Mouse (Mus musculus) liver, embryonic 18 days (tissue): ENCODE data around the gene Rnf103. TPM values are rescaled to one million over a fixed set of nuclear protein-coding genes. Genes with fewer than 3 reads are reported as not detected.

Experiments
- polyA plus RNA-seq: library from polyadenylated mRNA; depleted of rRNA; stranded (reverse); fragments of >200 nt; gene quantifications from 2 replicates; pipeline ENCODE4 v1.2.3, GENCODE M21; 2012; rRNA removed

The Rnf103 gene
- polyA plus RNA-seq, result 9.7 and 10.9 TPM in 2 replicates

DNA sequence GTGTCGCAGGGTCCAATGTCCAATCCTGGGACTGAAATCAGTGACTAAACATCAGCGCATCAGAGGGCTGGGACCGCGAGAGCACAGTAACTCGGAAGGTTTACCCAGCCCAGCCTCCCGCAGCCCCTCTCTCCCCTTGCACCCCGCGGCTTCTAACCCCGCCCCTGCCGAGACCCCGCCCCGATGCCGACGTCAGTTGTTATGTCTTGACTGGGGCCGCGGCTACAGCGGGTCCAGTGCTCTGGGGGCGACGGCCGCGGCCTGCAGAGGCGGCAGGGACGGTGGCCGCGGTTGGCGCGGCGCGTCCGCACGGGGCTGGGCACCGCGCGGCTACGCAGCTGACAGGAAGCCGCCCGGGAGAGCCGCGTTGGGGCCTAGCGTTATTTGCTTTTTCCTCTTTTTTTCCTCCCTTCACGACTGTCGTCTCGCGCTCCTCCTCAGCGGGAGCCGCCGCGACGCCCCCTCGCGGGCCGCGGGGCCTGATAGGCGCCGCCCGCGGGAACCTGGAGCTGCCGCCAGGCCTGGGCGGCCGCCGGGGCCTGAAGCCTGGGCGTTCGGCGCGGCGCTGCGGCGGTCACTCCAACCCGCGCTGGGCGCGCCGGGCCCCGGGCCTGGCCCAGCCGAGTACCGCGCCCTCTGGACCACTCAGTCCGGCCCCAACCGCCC is at the start of gene Rnf103:
Gene Rnf103, plus strand, starts transcription at position 220 of the 666 bp plus-strand sequence.

DNA sequence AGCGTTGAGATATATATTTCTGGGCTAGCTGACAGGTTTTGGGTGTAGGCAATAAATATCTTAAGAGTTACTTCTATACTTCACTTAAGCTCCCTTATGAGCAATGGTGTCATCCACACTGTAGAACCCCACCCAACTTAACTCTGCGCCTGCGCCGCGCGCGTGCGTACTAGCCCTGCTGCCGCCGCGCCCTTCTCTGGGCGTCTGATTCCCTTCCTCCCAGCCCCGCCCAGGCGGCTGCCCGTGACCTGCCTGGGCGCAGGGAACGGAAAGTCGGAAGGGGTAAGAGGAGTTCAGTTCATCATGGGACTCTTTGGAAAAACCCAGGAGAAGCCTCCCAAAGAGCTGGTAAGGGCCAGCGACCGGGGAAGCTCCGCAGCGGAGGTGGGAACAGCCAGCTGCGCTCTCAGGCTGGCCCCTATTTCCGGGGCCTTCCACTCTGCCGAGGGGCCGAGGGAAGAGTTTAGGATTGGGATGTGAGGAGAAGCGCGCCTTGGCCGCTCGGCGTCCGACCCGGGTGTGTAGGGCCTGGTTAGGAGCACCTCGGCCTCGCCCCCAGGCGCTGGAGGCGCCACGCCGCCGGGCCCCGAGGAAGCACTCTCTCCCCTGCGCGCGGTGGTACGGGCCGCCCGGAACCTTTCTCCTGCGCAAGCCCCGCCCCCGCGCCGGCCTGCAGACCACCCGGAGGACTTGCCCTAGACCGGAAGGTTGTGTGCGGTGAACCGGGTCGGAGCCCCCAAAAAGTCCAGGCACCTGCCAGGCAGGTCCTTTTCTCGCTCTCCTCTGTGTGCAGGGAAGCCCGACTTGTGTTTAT is 50.2 kb downstream of the Rnf103 start, which contains the start of gene Chmp3:
Gene Chmp3, plus strand, starts transcription at position 112 of the 814 bp plus-strand sequence.

Other genes starting within 250 kb of the Rnf103 start
- gene Krcc1, start 222.2 kb upstream of the Rnf103 start, polyA plus RNA-seq, result 18.7 and 20.3 TPM in 2 replicates
- gene Smyd1, start 171.7 kb upstream of the Rnf103 start, polyA plus RNA-seq, result 0.32 and 0.43 TPM in 2 replicates
- 0.04 TPM in 1 of 2 replicates, not detected in the other for gene Cd8b1, start 171.1 kb upstream of the Rnf103 start, polyA plus RNA-seq
- 0.05 TPM in 1 of 2 replicates, not detected in the other for gene Cd8a, start 120.5 kb upstream of the Rnf103 start, polyA plus RNA-seq
- 16.4 and 16.9 TPM in 2 replicates for gene Rmnd5a, start 53.3 kb upstream of the Rnf103 start, polyA plus RNA-seq
- 24.2 and 25.6 TPM in 2 replicates for gene Chmp3, start 49.9 kb downstream of the Rnf103 start, polyA plus RNA-seq
- gene Kdm3a, start 139.1 kb downstream of the Rnf103 start, polyA plus RNA-seq, result 14.8 and 15.6 TPM in 2 replicates
- 2.9 TPM in 2 replicates for gene Reep1, start 213.7 kb downstream of the Rnf103 start, polyA plus RNA-seq